Mouse (Mus musculus) liver, embryonic 14.5 days (tissue): ENCODE results near the gene Il18r1. TPM values are rescaled to one million over a fixed set of nuclear protein-coding genes. Genes with fewer than 3 reads are reported as not detected.

ENCODE experiments used
- ATAC-seq: fragments of 200-750 bp; cut with Nextera tagmentation; 2 replicates; pipeline ENCODE4 v1.8.0; 2017; ENCODE audit warnings: moderate number of reproducible peaks, mild to moderate bottlenecking, moderate library complexity; ENCODE audit not compliant: insufficient read depth
- DNase-seq, 3 experiments: peaks; one replicate each; pipeline ENCODE4 v3.0.0-alpha.2; 2012 to 2013; ENCODE audit warnings: low read depth in 3 of 3, low spot score in 3 of 3
- H3K27ac ChIP-seq: fragments of 300-500 bp; sonication (generic); 2 replicates; pipeline ENCODE4 v1.5.1; 2014; ENCODE audit warnings: moderate library complexity, mild to moderate bottlenecking, control low read depth, inconsistent platforms
- H3K27me3 ChIP-seq: fragments of 300-500 bp; sonication (generic); 2 replicates; pipeline ENCODE4 v1.6.1; 2014; ENCODE audit warnings: mild to moderate bottlenecking, low read length, moderate library complexity; ENCODE audit not compliant: control insufficient read depth, insufficient read depth
- H3K36me3 ChIP-seq: fragments of 300-500 bp; sonication (generic); replicated peaks from 2 replicates; pipeline ENCODE4 v1.6.1; 2014; ENCODE audit warnings: low read depth; ENCODE audit not compliant: control insufficient read depth, insufficient read depth
- H3K4me1 ChIP-seq, 2 experiments: fragments of 200-500 bp in 1 of 2; fragments of 300-500 bp in 1 of 2; sonication (generic) in 1 of 2; replicated peaks; 2 replicates each; pipeline ENCODE4 v1.6.1; 2012 to 2014; ENCODE audit warnings: antibody characterized with exemption in 1 of 2, inconsistent platforms in 1 of 2, low read length in 1 of 2; ENCODE audit not compliant: control insufficient read depth in 2 of 2, insufficient read depth in 2 of 2
- H3K4me2 ChIP-seq: fragments of 300-500 bp; sonication (generic); 2 replicates; pipeline ENCODE4 v1.6.1; 2014; ENCODE audit warnings: low read depth, mild to moderate bottlenecking, control low read depth, moderate library complexity
- H3K4me3 ChIP-seq, 2 experiments: fragments of 200-500 bp in 1 of 2; fragments of 300-500 bp in 1 of 2; sonication (generic) in 1 of 2; 2 replicates each; pipeline ENCODE4 v1.5.1; 2012 to 2014; ENCODE audit warnings: low read depth in 2 of 2, low read length in 2 of 2, mild to moderate bottlenecking in 2 of 2, control low read depth in 1 of 2, inconsistent platforms in 1 of 2, moderate library complexity in 1 of 2; ENCODE audit not compliant: insufficient read depth in 1 of 2
- H3K9ac ChIP-seq: fragments of 300-500 bp; sonication (generic); replicated peaks from 2 replicates; pipeline ENCODE4 v1.6.1; 2014; ENCODE audit warnings: mild to moderate bottlenecking, control low read depth, moderate library complexity
- H3K9me3 ChIP-seq: fragments of 300-500 bp; sonication (generic); 2 replicates; pipeline ENCODE4 v1.6.1; 2016; ENCODE audit warnings: low read length, mixed read lengths; ENCODE audit not compliant: control insufficient read depth
- CTCF ChIP-seq: IDR thresholded peaks from 2 replicates; pipeline ENCODE4 v1.5.1; 2016; ENCODE audit warnings: antibody characterized with exemption, low read depth, control low read depth
- EP300 ChIP-seq: IDR thresholded peaks from 2 replicates; pipeline ENCODE4 v1.6.1; 2016; ENCODE audit warnings: antibody characterized with exemption, low read depth
- WGBS: fragments of 180-500 bp; shearing (Covaris S2); extraction: QIAGEN DNeasy Blood & Tissue Kit; methylation state at CpG from one replicate; pipeline ENCODE4 v1.1.7; 2014; ENCODE audit not compliant: insufficient replicate concordance; 5-methylcytosine and 5-hydroxymethylcytosine counted together
- polyA plus RNA-seq, 2 experiments: library from polyadenylated mRNA; depleted of rRNA in 1 of 2; stranded (reverse) in 1 of 2; unstranded in 1 of 2; fragments of >200 nt; fragmentation: Nextera tagmentation in 1 of 2; extraction: Ambion mirVana in 1 of 2; gene quantifications; 2 replicates each; pipeline versions ENCODE4 v1.2.1 to v1.2.3; 2012 to 2014

The Il18r1 gene
- polyA plus RNA-seq, 2 experiments, result 0.04 to 0.07 TPM

DNA sequence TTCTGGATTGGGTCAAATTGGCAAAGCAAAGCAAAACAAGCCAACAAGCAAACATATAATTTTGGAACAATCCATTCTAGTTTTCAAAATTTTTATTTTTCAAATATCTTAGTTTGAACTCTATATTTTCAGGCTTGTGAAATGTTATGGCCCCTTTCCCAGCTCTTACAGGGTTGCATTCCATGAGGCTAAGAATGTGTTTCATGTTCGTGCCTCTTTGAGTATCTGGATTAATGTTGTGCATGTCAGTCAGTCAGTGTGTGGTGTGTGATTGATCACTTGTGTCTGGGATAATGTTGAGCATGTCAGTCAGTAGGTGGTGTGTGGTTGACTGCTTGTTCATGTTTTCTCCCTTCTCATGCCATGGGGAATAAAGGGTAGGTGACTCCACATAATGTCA, 37.5 kb upstream of the Il18r1 start:
- ATAC-seq, result no peak
- Histone ChIP-seq H3K4me3 (no peak overlapping the region), H3K4me1 (peaks cover 35 to 42% of the 10 kb centered on the region in 2 experiments), H3K9me3 (no peaks in the 10 kb centered on the region), H3K4me2 (no peak overlapping the region), H3K36me3 (no peaks in the 10 kb centered on the region), H3K9ac (no peak overlapping the region), H3K27me3 (no peaks in the 10 kb centered on the region), H3K27ac (no peak overlapping the region)
- no peak for DNase-seq
- TF ChIP-seq CTCF (no peak), EP300 (no peak)
- 69% methylated on average over 1 of the region's 1 CpGs for WGBS

DNA sequence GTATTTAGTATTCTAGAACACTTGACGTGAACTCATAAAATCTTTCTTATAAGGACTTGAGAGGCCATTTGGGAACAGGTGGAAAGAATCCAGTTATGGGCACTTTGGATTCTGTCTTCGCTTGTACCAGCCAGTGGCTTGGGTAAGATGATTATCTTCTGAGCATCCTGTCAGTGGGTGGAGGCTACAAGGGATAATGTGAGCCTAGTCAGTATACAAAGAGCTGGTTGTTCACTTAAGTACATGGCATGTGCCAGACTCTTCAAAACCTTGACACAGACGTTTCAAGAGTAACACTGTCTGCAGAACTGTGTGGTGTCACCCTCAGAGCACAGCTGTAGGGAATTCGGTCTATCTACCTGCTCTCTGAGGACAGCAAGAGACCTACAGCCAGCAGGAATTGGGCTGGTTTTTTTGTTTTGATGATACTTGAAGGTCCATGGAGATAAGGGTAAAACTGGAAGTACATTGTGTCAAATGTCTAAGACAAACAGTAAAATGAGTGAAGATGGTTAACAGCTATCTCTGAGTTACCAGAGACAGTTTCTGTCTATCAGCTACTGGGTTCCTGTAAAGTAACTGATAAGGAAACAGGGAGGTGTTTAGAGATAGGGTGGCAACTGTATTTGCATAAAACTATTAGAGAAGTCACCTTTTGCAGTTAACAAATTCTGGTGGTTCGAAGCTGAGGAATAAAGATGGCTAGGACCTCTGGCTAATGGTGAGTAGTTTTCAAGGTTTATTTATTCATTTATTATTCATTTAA, 36.3 kb upstream of the Il18r1 start, which contains the start of gene Il1rl1:
TSS of gene Il1rl1 (plus strand) at position 661 of the 766 bp plus-strand sequence.
- Histone ChIP-seq H3K4me3 (peak within 1 kb of the TSS; percentile 48 to 55), H3K4me2 (peak within 1 kb of the TSS; percentile 69)
- ATAC-seq, result peak; percentile 92

GRCm38 (mm10) chr1:40430143-40430834, 35.1 kb upstream of the Il18r1 start:
- Histone ChIP-seq H3K36me3 (no peaks in the 10 kb centered on the region), H3K4me1 (peaks cover 35 to 42% of the 10 kb centered on the region in 2 experiments), H3K9ac (peak overlapping the region; percentile 65), H3K27ac (peak overlapping the region; percentile 43), H3K4me2 (peak overlapping the region; percentile 69), H3K4me3 (peak overlapping the region; percentile 48 to 55), H3K9me3 (no peaks in the 10 kb centered on the region), H3K27me3 (no peaks in the 10 kb centered on the region)
- no peak for ATAC-seq
- 23% methylated on average over 4 of the region's 4 CpGs for WGBS
- DNase-seq, result no peak
- TF ChIP-seq CTCF, result no peak
- TF ChIP-seq EP300, result no peak

More for the DNA sequence above, 36.3 kb upstream of the Il18r1 start, which contains the start of gene Il1rl1:
- Histone ChIP-seq H3K27ac (peak within 1 kb of the TSS; percentile 55), H3K36me3 (no peaks in the 10 kb centered on the region), H3K4me1 (peaks cover 35 to 42% of the 10 kb centered on the region in 2 experiments), H3K9ac (peak within 1 kb of the TSS; percentile 65), H3K9me3 (no peaks in the 10 kb centered on the region), H3K27me3 (no peaks in the 10 kb centered on the region)
- peak; percentile 50 to 66 (median 61) for DNase-seq
- TF ChIP-seq CTCF (no peak), EP300 (peak; percentile 97)
- 18% methylated on average over 5 of the region's 5 CpGs for WGBS

DNA sequence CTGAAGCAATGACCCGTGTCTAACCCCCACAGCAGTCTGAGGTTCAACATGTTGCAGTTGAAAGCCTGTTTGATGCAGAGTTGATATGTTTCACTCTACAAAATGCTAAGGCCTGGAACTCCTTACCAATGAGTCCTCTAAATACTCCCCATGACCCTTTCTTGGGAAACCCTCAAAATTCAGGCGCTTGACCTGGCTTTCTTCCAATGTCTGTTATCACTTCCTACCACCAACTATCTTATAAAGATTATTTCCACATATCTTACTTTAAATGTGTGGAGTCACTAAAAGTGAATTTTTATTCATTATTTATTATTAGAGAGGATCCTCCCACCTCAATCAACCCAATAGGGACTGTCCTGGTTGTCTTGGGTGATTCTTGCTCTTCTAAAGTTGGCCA, 33.2 kb upstream of the Il18r1 start:
- no peak for ATAC-seq
- Histone ChIP-seq H3K4me1 (peaks cover 35 to 46% of the 10 kb centered on the region in 2 experiments), H3K9ac (no peak overlapping the region), H3K27ac (no peak overlapping the region), H3K4me2 (peak overlapping the region; percentile 69; the same call in 1 of the 2 replicates), H3K36me3 (no peaks in the 10 kb centered on the region), H3K27me3 (no peaks in the 10 kb centered on the region), H3K9me3 (no peaks in the 10 kb centered on the region), H3K4me3 (no peak overlapping the region)
- no peak for DNase-seq
- 44% methylated on average over 2 of the region's 2 CpGs for WGBS
- TF ChIP-seq EP300 (no peak), CTCF (no peak)

GRCm38 (mm10) chr1:40435936-40436335, 29.4 kb upstream of the Il18r1 start:
- DNase-seq, result no peak
- Histone ChIP-seq H3K27me3 (no peaks in the 10 kb centered on the region), H3K4me2 (no peak overlapping the region), H3K4me1 (peaks cover 7 to 22% of the 10 kb centered on the region in 2 experiments), H3K9ac (no peak overlapping the region), H3K4me3 (no peak overlapping the region), H3K36me3 (no peaks in the 10 kb centered on the region), H3K9me3 (no peaks in the 10 kb centered on the region), H3K27ac (no peak overlapping the region)
- TF ChIP-seq EP300 (no peak), CTCF (no peak)
- ATAC-seq, result no peak
- 81% methylated on average over 3 of the region's 3 CpGs for WGBS
